ENCODE assay signal across 8 mouse cellular contexts in genomic region chr11:44616078-44616787, GRCm38 (mm10). TPM values are rescaled to one million over a fixed set of nuclear protein-coding genes. Genes with fewer than 3 reads are reported as not detected.
A peak's percentile ranks its signal among the peaks of the same experiment; 100 is the strongest.
DNase-seq lines count a peak whose midpoint lies in the region; ATAC-seq lines count a peak whose summit lies in the region.

No protein-coding gene starts in this region.

- peak overlapping the region; percentile 63; the same call in 1 of the 2 replicates for H3K9ac ChIP-seq in neural tube, embryonic 11.5 days (ENCODE audit: low read length)
- peak overlapping the region; percentile 37 for H3K9ac ChIP-seq in forebrain, embryonic 15.5 days (replicated peaks)
- H3K9ac ChIP-seq in limb, embryonic 11.5 days (ENCODE audit: low read length): peak overlapping the region; percentile 59
- H3K9ac ChIP-seq in stomach, embryonic 14.5 days (replicated peaks; ENCODE audit: low read depth, low read length): no peak overlapping the region; the same call in 1 of the 2 replicates

- ATAC-seq in neural tube, embryonic 11.5 days (ENCODE audit: insufficient read depth, low FRiP score, low TSS enrichment): no peak
- ATAC-seq in forebrain, embryonic 15.5 days (replicated peaks): no peak
- no peak for ATAC-seq in limb, embryonic 11.5 days (ENCODE audit: insufficient number of reproducible peaks, low FRiP score, low TSS enrichment, low read depth)
- no peak for ATAC-seq in stomach, embryonic 14.5 days (ENCODE audit: insufficient number of reproducible peaks, insufficient read depth, low FRiP score, low read depth)
- no peak for ATAC-seq in erythroid progenitor cell, adult 5-6 weeks (replicated peaks; ENCODE audit: low FRiP score, poor library complexity, severe bottlenecking)

- H3K4me3 ChIP-seq in neural tube, embryonic 11.5 days (ENCODE audit: low read depth, low read length): peak overlapping the region; percentile 61
- peak overlapping the region; percentile 48 for H3K4me3 ChIP-seq in forebrain, embryonic 15.5 days
- peak overlapping the region; percentile 77 for H3K4me3 ChIP-seq in limb, embryonic 11.5 days (ENCODE audit: low read depth, low read length)
- H3K4me3 ChIP-seq in stomach, embryonic 14.5 days (ENCODE audit: low read depth, low read length): peak overlapping the region; percentile 50

- H3K4me1 ChIP-seq in neural tube, embryonic 11.5 days (ENCODE audit: control insufficient read depth, insufficient read depth, low read length): peaks cover 25% of the 10 kb centered on the region
- peaks cover 47% of the 10 kb centered on the region for H3K4me1 ChIP-seq in forebrain, embryonic 15.5 days
- H3K4me1 ChIP-seq in limb, embryonic 11.5 days (ENCODE audit: control insufficient read depth, insufficient read depth, low read length): peaks cover 27% of the 10 kb centered on the region
- H3K4me1 ChIP-seq in stomach, embryonic 14.5 days (ENCODE audit: control insufficient read depth, insufficient read depth, low read length): peaks cover 11% of the 10 kb centered on the region

- 11% methylated on average over 18 of the region's 18 CpGs for WGBS in neural tube, embryonic 11.5 days
- 10% methylated on average over 18 of the region's 18 CpGs for WGBS in forebrain, embryonic 15.5 days
- 8% methylated on average over 18 of the region's 18 CpGs for WGBS in limb, embryonic 11.5 days
- 9% methylated on average over 18 of the region's 18 CpGs for WGBS in stomach, embryonic 14.5 days

- no peak for DNase-seq in neural tube, embryonic 11.5 days (ENCODE audit: low spot score)
- DNase-seq in neural tube, embryonic 10.5 days (ENCODE audit: extremely low spot score, low spot score): no peak
- DNase-seq in limb, embryonic 11.5 days (ENCODE audit: low spot score): no peak
- DNase-seq in ovary, postnatal 36 days (ENCODE audit: low spot score): no peak
- DNase-seq in adrenal gland, adult (ENCODE audit: inconsistent age in 2 of 2, low spot score in 1 of 2): no peak

- H3K4me2 ChIP-seq in neural tube, embryonic 11.5 days (ENCODE audit: low read depth): peak overlapping the region; percentile 85
- peak overlapping the region; percentile 84 for H3K4me2 ChIP-seq in forebrain, embryonic 15.5 days (replicated peaks)
- peak overlapping the region; percentile 94 for H3K4me2 ChIP-seq in limb, embryonic 11.5 days (ENCODE audit: low read depth, severe bottlenecking)
- H3K4me2 ChIP-seq in stomach, embryonic 14.5 days (replicated peaks; ENCODE audit: low read depth, low read length): peak overlapping the region; percentile 50

- no peaks in the 10 kb centered on the region for H3K9me3 ChIP-seq in neural tube, embryonic 11.5 days (ENCODE audit: control insufficient read depth, low read length)
- no peaks in the 10 kb centered on the region for H3K9me3 ChIP-seq in forebrain, embryonic 15.5 days
- no peaks in the 10 kb centered on the region for H3K9me3 ChIP-seq in limb, embryonic 11.5 days (ENCODE audit: control insufficient read depth, low read length)
- H3K9me3 ChIP-seq in stomach, embryonic 14.5 days (ENCODE audit: control insufficient read depth, low read depth, low read length): no peaks in the 10 kb centered on the region

- no peak overlapping the region for H3K27ac ChIP-seq in neural tube, embryonic 11.5 days (ENCODE audit: low read depth, low read length)
- no peak overlapping the region for H3K27ac ChIP-seq in forebrain, embryonic 15.5 days (replicated peaks)
- no peak overlapping the region for H3K27ac ChIP-seq in limb, embryonic 11.5 days (replicated peaks; ENCODE audit: low read depth, low read length)
- no peak overlapping the region for H3K27ac ChIP-seq in stomach, embryonic 14.5 days (ENCODE audit: low read length)

- H3K36me3 ChIP-seq in neural tube, embryonic 11.5 days (ENCODE audit: control insufficient read depth, insufficient read depth, low read length): no peaks in the 10 kb centered on the region
- no peaks in the 10 kb centered on the region for H3K36me3 ChIP-seq in forebrain, embryonic 15.5 days
- no peaks in the 10 kb centered on the region for H3K36me3 ChIP-seq in limb, embryonic 11.5 days (ENCODE audit: control insufficient read depth, insufficient read depth, low read length)
- no peaks in the 10 kb centered on the region for H3K36me3 ChIP-seq in stomach, embryonic 14.5 days (ENCODE audit: control insufficient read depth, insufficient read depth, low read length)

- peaks cover 39% of the 10 kb centered on the region for H3K27me3 ChIP-seq in neural tube, embryonic 11.5 days (ENCODE audit: control insufficient read depth, insufficient read depth, low read length)
- H3K27me3 ChIP-seq in forebrain, embryonic 15.5 days: peaks cover 75% of the 10 kb centered on the region
- peaks cover 16% of the 10 kb centered on the region for H3K27me3 ChIP-seq in limb, embryonic 11.5 days (ENCODE audit: control insufficient read depth, insufficient read depth, low read length)
- peaks cover 60% of the 10 kb centered on the region for H3K27me3 ChIP-seq in stomach, embryonic 14.5 days (ENCODE audit: control insufficient read depth, insufficient read depth, low read length)

RNA-seq across cellular contexts. Expression of gene Ebf1, which starts 0.9 kb away (rescaled TPM):
- polyA plus RNA-seq in neural tube, embryonic 11.5 days (2014; fragmentation: Nextera tagmentation; extraction: Ambion mirVana): 104 and 113 TPM in 2 replicates
- 35.6 and 44.7 TPM in 2 replicates for polyA plus RNA-seq in forebrain, embryonic 15.5 days (2015; fragmentation: Nextera tagmentation; extraction: Ambion mirVana)
- 56.0 and 61.7 TPM in 2 replicates for polyA plus RNA-seq in limb, embryonic 11.5 days (2014; fragmentation: Nextera tagmentation; extraction: Ambion mirVana)
- polyA plus RNA-seq in stomach, embryonic 14.5 days (2014; fragmentation: Nextera tagmentation; extraction: Ambion mirVana): 13.3 and 15.9 TPM in 2 replicates
- 16.2 and 21.0 TPM in 2 replicates for total RNA-seq in erythroid progenitor cell, adult 5-6 weeks (2015; ENCODE audit: low replicate concordance)
- total RNA-seq in erythroid progenitor cell, adult 5-6 weeks (2017; ENCODE audit: low replicate concordance): 3.7 and 7.6 TPM in 2 replicates
